Mouse (Mus musculus): ENCODE measurements around the gene Olfr54. TPM values are rescaled to one million over a fixed set of nuclear protein-coding genes. Genes with fewer than 3 reads are reported as not detected.
A peak's percentile ranks its signal among the peaks of the same experiment; 100 is the strongest.

The Olfr54 gene
- polyA plus RNA-seq, 1 experiment from 2014 or later, result not detected

GRCm38 (mm10) chr11:51059640-51060039 lies 45.6 kb downstream of the Olfr54 start:
- 14% methylated on average over 14 of the region's 14 CpGs for WGBS
- H3K4me1 ChIP-seq (ENCODE audit: control insufficient read depth, insufficient read depth, low read length), result peaks cover 7% of the 10 kb centered on the region
- ATAC-seq (ENCODE audit: insufficient read depth, low FRiP score), result 0 out of 2 replicates have a peak, but pooled peaks have one; percentile 23

GRCm38 (mm10) chr11:51060981-51061380 lies 46.9 kb downstream of the Olfr54 start:
- Histone ChIP-seq H3K9me3 (replicated peaks; ENCODE audit: control insufficient read depth, low read length) (no peaks in the 10 kb centered on the region), H3K9ac (ENCODE audit: low read length) (no peak overlapping the region), H3K4me1 (ENCODE audit: control insufficient read depth, insufficient read depth, low read length) (peaks cover 7% of the 10 kb centered on the region), H3K4me2 (ENCODE audit: low read depth, low read length) (no peak overlapping the region), H3K27ac (ENCODE audit: low read length) (no peak overlapping the region), H3K27me3 (ENCODE audit: control insufficient read depth, insufficient read depth, low read length) (no peaks in the 10 kb centered on the region), H3K4me3 (replicated peaks; ENCODE audit: low read length) (no peak overlapping the region), H3K36me3 (ENCODE audit: control insufficient read depth, insufficient read depth, low read length) (no peaks in the 10 kb centered on the region; the same call in 1 of the 2 replicates)
- WGBS, result 89% methylated on average over 6 of the region's 6 CpGs
- no peak for ATAC-seq (ENCODE audit: insufficient read depth, low FRiP score)

More at GRCm38 (mm10) chr11:51059640-51060039, 45.6 kb downstream of the Olfr54 start:
- H3K27ac ChIP-seq (ENCODE audit: low read length), result no peak overlapping the region
- H3K4me2 ChIP-seq (ENCODE audit: low read depth, low read length), result peak overlapping the region; percentile 90
- peak overlapping the region; percentile 94 for H3K9ac ChIP-seq (ENCODE audit: low read length)
- peak overlapping the region; percentile 89 for H3K4me3 ChIP-seq (replicated peaks; ENCODE audit: low read length)
- no peaks in the 10 kb centered on the region; the same call in 1 of the 2 replicates for H3K36me3 ChIP-seq (ENCODE audit: control insufficient read depth, insufficient read depth, low read length)
- no peaks in the 10 kb centered on the region for H3K9me3 ChIP-seq (replicated peaks; ENCODE audit: control insufficient read depth, low read length)
- H3K27me3 ChIP-seq (ENCODE audit: control insufficient read depth, insufficient read depth, low read length), result no peaks in the 10 kb centered on the region

GRCm38 (mm10) chr11:51063276-51063675 lies 49.2 kb downstream of the Olfr54 start:
- Histone ChIP-seq H3K4me2 (ENCODE audit: low read depth, low read length) (no peak overlapping the region), H3K9ac (ENCODE audit: low read length) (no peak overlapping the region), H3K27ac (ENCODE audit: low read length) (no peak overlapping the region), H3K4me1 (ENCODE audit: control insufficient read depth, insufficient read depth, low read length) (peaks cover 7% of the 10 kb centered on the region), H3K9me3 (replicated peaks; ENCODE audit: control insufficient read depth, low read length) (no peaks in the 10 kb centered on the region), H3K27me3 (ENCODE audit: control insufficient read depth, insufficient read depth, low read length) (no peaks in the 10 kb centered on the region), H3K36me3 (ENCODE audit: control insufficient read depth, insufficient read depth, low read length) (no peaks in the 10 kb centered on the region; the same call in 1 of the 2 replicates), H3K4me3 (replicated peaks; ENCODE audit: low read length) (no peak overlapping the region)
- no peak for ATAC-seq (ENCODE audit: insufficient read depth, low FRiP score)
- WGBS, result 58% methylated on average over 7 of the region's 7 CpGs

GRCm38 (mm10) chr11:51063841-51064240 lies 49.8 kb downstream of the Olfr54 start:
- peaks cover 3% of the 10 kb centered on the region for H3K36me3 ChIP-seq (ENCODE audit: control insufficient read depth, insufficient read depth, low read length)
- ATAC-seq (ENCODE audit: insufficient read depth, low FRiP score), result no peak
- H3K27me3 ChIP-seq (ENCODE audit: control insufficient read depth, insufficient read depth, low read length), result no peaks in the 10 kb centered on the region
- WGBS, result 93% methylated on average over 8 of the region's 8 CpGs
- no peak overlapping the region for H3K4me2 ChIP-seq (ENCODE audit: low read depth, low read length)
- H3K9me3 ChIP-seq (replicated peaks; ENCODE audit: control insufficient read depth, low read length), result no peaks in the 10 kb centered on the region
- no peak overlapping the region for H3K4me3 ChIP-seq (replicated peaks; ENCODE audit: low read length)
- no peak overlapping the region for H3K27ac ChIP-seq (ENCODE audit: low read length)
- H3K9ac ChIP-seq (ENCODE audit: low read length), result no peak overlapping the region
- peaks cover 7% of the 10 kb centered on the region for H3K4me1 ChIP-seq (ENCODE audit: control insufficient read depth, insufficient read depth, low read length)

Other genes starting within 250 kb of the Olfr54 start
- 24.9 and 25.9 TPM in 2 replicates for gene Zfp354c, start 186.5 kb upstream of the Olfr54 start, polyA plus RNA-seq (2015; fragmentation: Nextera tagmentation; extraction: Ambion mirVana)
- gene Zfp879, start 172.7 kb upstream of the Olfr54 start, polyA plus RNA-seq (2015; fragmentation: Nextera tagmentation; extraction: Ambion mirVana), result 0.57 and 0.62 TPM in 2 replicates
- 0.14 and 0.19 TPM in 2 replicates for gene Grm6, start 163.6 kb upstream of the Olfr54 start, polyA plus RNA-seq (2015; fragmentation: Nextera tagmentation; extraction: Ambion mirVana)
- 5.6 and 6.9 TPM in 2 replicates for gene Zfp454, start 126.6 kb upstream of the Olfr54 start, polyA plus RNA-seq (2015; fragmentation: Nextera tagmentation; extraction: Ambion mirVana)
- gene Zfp2, start 98.1 kb upstream of the Olfr54 start, polyA plus RNA-seq (2015; fragmentation: Nextera tagmentation; extraction: Ambion mirVana), result 11.6 and 11.8 TPM in 2 replicates
- 1.5 and 1.8 TPM in 2 replicates for gene Zfp354b, start 82.6 kb upstream of the Olfr54 start, polyA plus RNA-seq (2015; fragmentation: Nextera tagmentation; extraction: Ambion mirVana)
- not detected in 2 replicates for gene 4933414I15Rik, start 70.5 kb upstream of the Olfr54 start, polyA plus RNA-seq (2015; fragmentation: Nextera tagmentation; extraction: Ambion mirVana)
- not detected in 2 replicates for gene Prop1, start 60.5 kb upstream of the Olfr54 start, polyA plus RNA-seq (2015; fragmentation: Nextera tagmentation; extraction: Ambion mirVana)
- gene Olfr1378, start 47.7 kb upstream of the Olfr54 start, polyA plus RNA-seq (2015; fragmentation: Nextera tagmentation; extraction: Ambion mirVana), result not detected in 2 replicates
- gene Olfr1377, start 32.3 kb upstream of the Olfr54 start, polyA plus RNA-seq (2015; fragmentation: Nextera tagmentation; extraction: Ambion mirVana), result not detected in 2 replicates
- gene Olfr51, start 10.6 kb upstream of the Olfr54 start, polyA plus RNA-seq (2015; fragmentation: Nextera tagmentation; extraction: Ambion mirVana), result not detected in 2 replicates
- not detected in 2 replicates for gene Olfr1375, start 33.9 kb downstream of the Olfr54 start, polyA plus RNA-seq (2015; fragmentation: Nextera tagmentation; extraction: Ambion mirVana)
- 7.4 TPM in 2 replicates for gene Zfp354a, start 45.0 kb downstream of the Olfr54 start, polyA plus RNA-seq (2015; fragmentation: Nextera tagmentation; extraction: Ambion mirVana)
- not detected in 2 replicates for gene Gm12569, start 206.2 kb downstream of the Olfr54 start, polyA plus RNA-seq (2015; fragmentation: Nextera tagmentation; extraction: Ambion mirVana)
- 115 and 123 TPM in 2 replicates for gene Clk4, start 247.5 kb downstream of the Olfr54 start, polyA plus RNA-seq (2015; fragmentation: Nextera tagmentation; extraction: Ambion mirVana)
- 0.36 TPM in 1 of 2 replicates, not detected in the other for gene BC049762, start 248.8 kb downstream of the Olfr54 start, polyA plus RNA-seq (2015; fragmentation: Nextera tagmentation; extraction: Ambion mirVana)

Data from stomach, embryonic 16.5 days (tissue).